Comparison of ENCODE assay signal across 8 mouse cellular contexts in genomic region chr7:45234333-45234841, GRCm38 (mm10). TPM values are rescaled to one million over a fixed set of nuclear protein-coding genes. Genes with fewer than 3 reads are reported as not detected.
A peak's percentile ranks its signal among the peaks of the same experiment; 100 is the strongest.
DNase-seq lines count a peak whose midpoint lies in the region; ATAC-seq and TF ChIP-seq lines count a peak whose summit lies in the region.

No protein-coding gene starts in this region.

- peak; percentile 91 for DNase-seq in heart, adult 11 months
- no peak for DNase-seq in heart, adult 8-10 months (ENCODE audit: low spot score)
- DNase-seq in MN1 (ENCODE audit: low spot score): peak; percentile 74
- no peak for DNase-seq in heart, postnatal 0 days (ENCODE audit: low spot score)
- no peak for DNase-seq in thymus, postnatal 14 days
- DNase-seq in left cerebral cortex, adult 18-20 months (ENCODE audit: low spot score in 2 of 2): no peak
- DNase-seq in gastrocnemius, postnatal 4 days (ENCODE audit: low spot score in 2 of 2): no peak

- H3K4me3 ChIP-seq in heart, postnatal 0 days (ENCODE audit: low read depth, low read length): peak overlapping the region; percentile 12
- peak overlapping the region; percentile 27; the same call in 1 of the 2 replicates for H3K4me3 ChIP-seq in lung, embryonic 15.5 days

- no peak for ATAC-seq in heart, postnatal 0 days (ENCODE audit: insufficient read depth, low read depth)
- ATAC-seq in lung, embryonic 15.5 days (ENCODE audit: borderline replicate concordance, extremely low read depth, low FRiP score, low TSS enrichment): 0 out of 2 replicates have a peak, but pooled peaks have one; percentile 17

- no peaks in the 10 kb centered on the region for H3K27me3 ChIP-seq in heart, postnatal 0 days (ENCODE audit: control insufficient read depth, insufficient read depth, low read length)
- H3K27me3 ChIP-seq in lung, embryonic 15.5 days: no peaks in the 10 kb centered on the region

- no peak for TF ChIP-seq EP300 in heart, postnatal 0 days (IDR thresholded peaks at IDR 0.05; ENCODE audit: low read depth)

- no peak overlapping the region for H3K9ac ChIP-seq in heart, postnatal 0 days (replicated peaks; ENCODE audit: low read depth, low read length)
- H3K9ac ChIP-seq in lung, embryonic 15.5 days: no peak overlapping the region

- H3K4me2 ChIP-seq in heart, postnatal 0 days (ENCODE audit: low read depth, low read length): peak overlapping the region; percentile 52
- H3K4me2 ChIP-seq in lung, embryonic 15.5 days: peak overlapping the region; percentile 58

- WGBS in heart, postnatal 0 days: 18% methylated on average over 29 of the region's 29 CpGs
- WGBS in lung, embryonic 15.5 days: 12% methylated on average over 29 of the region's 29 CpGs

- no peak overlapping the region for H3K27ac ChIP-seq in heart, postnatal 0 days (ENCODE audit: low read depth)
- H3K27ac ChIP-seq in lung, embryonic 15.5 days: peak overlapping the region; percentile 37

- TF ChIP-seq CTCF in heart, postnatal 0 days (IDR thresholded peaks at IDR 0.05; ENCODE audit: low read depth): no peak

- H3K9me3 ChIP-seq in heart, postnatal 0 days (replicated peaks; ENCODE audit: control insufficient read depth, low read length): no peaks in the 10 kb centered on the region
- H3K9me3 ChIP-seq in lung, embryonic 15.5 days: no peaks in the 10 kb centered on the region

- H3K36me3 ChIP-seq in heart, postnatal 0 days (replicated peaks; ENCODE audit: control insufficient read depth, insufficient read depth, low read length): peaks cover 31% of the 10 kb centered on the region
- H3K36me3 ChIP-seq in lung, embryonic 15.5 days: peaks cover 31% of the 10 kb centered on the region

- peaks cover 21% of the 10 kb centered on the region for H3K4me1 ChIP-seq in heart, postnatal 0 days (ENCODE audit: control insufficient read depth, insufficient read depth)
- peaks cover 37% of the 10 kb centered on the region for H3K4me1 ChIP-seq in lung, embryonic 15.5 days

RNA-seq across cellular contexts. Expression of gene Cd37, which starts 4.5 kb away (rescaled TPM):
- total RNA-seq in heart, adult 8-10 months (2022): 1 to 10 TPM; 2.1 to 5.8 (median 3.0) TPM
- total RNA-seq in heart, postnatal 0 days (2014; rRNA removed; ENCODE audit: low replicate concordance): 0.97 TPM in 1 of 2 replicates, not detected in the other
- polyA plus RNA-seq in heart, postnatal 0 days (2015; fragmentation: Nextera tagmentation; extraction: Ambion mirVana): 1.9 and 2.3 TPM in 2 replicates
- polyA plus RNA-seq in lung, embryonic 15.5 days (2015; fragmentation: Nextera tagmentation; extraction: Ambion mirVana): 3.1 and 3.8 TPM in 2 replicates
- total RNA-seq in left cerebral cortex, adult 18-20 months (2021): 1 to 10 TPM; 4.8 to 5.3 TPM
- 1 to 10 TPM; 3.7 to 4.8 TPM for total RNA-seq in gastrocnemius, postnatal 4 days (2021)

RNA-seq across cellular contexts. Expression of gene Slc6a16, which starts 6.5 kb away (rescaled TPM):
- not detected for total RNA-seq in heart, adult 8-10 months (2022)
- total RNA-seq in heart, postnatal 0 days (2014; rRNA removed; ENCODE audit: low replicate concordance): not detected in 2 replicates
- 0.10 TPM in 1 of 2 replicates, not detected in the other for polyA plus RNA-seq in heart, postnatal 0 days (2015; fragmentation: Nextera tagmentation; extraction: Ambion mirVana)
- polyA plus RNA-seq in lung, embryonic 15.5 days (2015; fragmentation: Nextera tagmentation; extraction: Ambion mirVana): 0.16 TPM in 1 of 2 replicates, not detected in the other
- 1 to 10 TPM; 1.7 to 1.9 TPM for total RNA-seq in left cerebral cortex, adult 18-20 months (2021)
- not detected for total RNA-seq in gastrocnemius, postnatal 4 days (2021)

RNA-seq across cellular contexts. Expression of gene Tead2, which starts 18.8 kb away (rescaled TPM):
- total RNA-seq in heart, adult 8-10 months (2022): 10 to 100 TPM in 1 of 4 experiments, 1 to 10 TPM in 3; 6.2 to 10.4 (median 8.0) TPM
- 50.6 and 72.2 TPM in 2 replicates for total RNA-seq in heart, postnatal 0 days (2014; rRNA removed; ENCODE audit: low replicate concordance)
- 41.1 and 42.8 TPM in 2 replicates for polyA plus RNA-seq in heart, postnatal 0 days (2015; fragmentation: Nextera tagmentation; extraction: Ambion mirVana)
- 180 and 183 TPM in 2 replicates for polyA plus RNA-seq in lung, embryonic 15.5 days (2015; fragmentation: Nextera tagmentation; extraction: Ambion mirVana)
- total RNA-seq in left cerebral cortex, adult 18-20 months (2021): 1 to 10 TPM; 2.1 to 4.3 TPM
- total RNA-seq in gastrocnemius, postnatal 4 days (2021): 10 to 100 TPM; 40.0 to 51.4 TPM

RNA-seq across cellular contexts. Expression of gene Dkkl1, which starts 22.4 kb away (rescaled TPM):
- total RNA-seq in heart, adult 8-10 months (2022): not detected
- not detected in 2 replicates for total RNA-seq in heart, postnatal 0 days (2014; rRNA removed; ENCODE audit: low replicate concordance)
- polyA plus RNA-seq in heart, postnatal 0 days (2015; fragmentation: Nextera tagmentation; extraction: Ambion mirVana): 0.27 TPM in 1 of 2 replicates, not detected in the other
- polyA plus RNA-seq in lung, embryonic 15.5 days (2015; fragmentation: Nextera tagmentation; extraction: Ambion mirVana): 0.54 and 1.1 TPM in 2 replicates
- 10 to 100 TPM; 33.6 to 38.3 TPM for total RNA-seq in left cerebral cortex, adult 18-20 months (2021)
- total RNA-seq in gastrocnemius, postnatal 4 days (2021): not detected

RNA-seq across cellular contexts. Expression of gene Ccdc155, which starts 29.7 kb away (rescaled TPM):
- total RNA-seq in heart, adult 8-10 months (2022): not detected
- not detected in 2 replicates for total RNA-seq in heart, postnatal 0 days (2014; rRNA removed; ENCODE audit: low replicate concordance)
- 0.14 and 0.25 TPM in 2 replicates for polyA plus RNA-seq in heart, postnatal 0 days (2015; fragmentation: Nextera tagmentation; extraction: Ambion mirVana)
- 0.75 and 1.1 TPM in 2 replicates for polyA plus RNA-seq in lung, embryonic 15.5 days (2015; fragmentation: Nextera tagmentation; extraction: Ambion mirVana)
- 1 to 10 TPM; 4.9 to 9.7 TPM for total RNA-seq in left cerebral cortex, adult 18-20 months (2021)
- total RNA-seq in gastrocnemius, postnatal 4 days (2021): 1 to 10 TPM; 3.2 to 4.9 TPM

Comparison
In these comparisons a context has a peak if more than half of its experiments do, and no peak if none do; other contexts are left out.
1. DNase-seq: peak in heart, adult 11 months (single experiment) and MN1 (single experiment); none in heart, adult 8-10 months (single experiment), heart, postnatal 0 days (single experiment), thymus, postnatal 14 days (single experiment), left cerebral cortex, adult 18-20 months (0 of 2) and gastrocnemius, postnatal 4 days (0 of 2).